18 mouse cellular contexts compared by ENCODE assay signal in the genomic region with DNA sequence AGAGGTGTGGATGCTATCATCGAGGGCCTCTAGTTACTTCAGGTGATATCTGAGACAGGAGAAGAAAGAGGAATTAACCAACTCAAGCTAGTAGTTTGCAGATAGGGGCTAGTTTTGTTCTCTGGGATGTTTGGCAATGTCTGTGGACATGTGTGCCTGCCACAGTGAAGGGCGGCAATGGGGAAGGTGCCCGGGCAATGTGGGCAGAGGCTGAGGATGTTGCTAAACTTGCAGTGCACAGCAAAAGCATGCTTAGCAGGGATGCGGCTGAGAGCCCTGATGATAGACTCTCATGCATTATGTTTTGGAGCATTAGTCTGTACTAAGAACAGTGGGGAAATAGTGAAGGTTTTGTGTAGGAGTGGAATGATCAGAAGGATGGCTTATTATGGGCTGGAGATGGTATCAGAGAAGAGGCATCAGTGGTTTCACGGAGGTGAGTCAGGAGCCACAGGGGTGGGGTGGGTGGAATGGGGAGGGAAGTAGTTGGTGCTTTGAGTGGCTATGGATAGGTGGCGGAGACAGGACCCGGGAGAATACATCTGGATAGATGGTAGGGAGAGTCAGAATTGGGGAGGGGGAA. TPM values are rescaled to one million over a fixed set of nuclear protein-coding genes. Genes with fewer than 3 reads are reported as not detected.
DNase-seq lines count a peak whose midpoint lies in the region; ATAC-seq and TF ChIP-seq lines count a peak whose summit lies in the region.
"Had no signal": no experiment of that assay in that cellular context is flagged by ENCODE, and none has a peak within 500 bp of the region (broad histone marks: within the 10 kb centered on the region; RNA-seq: fewer than 3 reads in every experiment).

No protein-coding gene starts in this region.

- intact Hi-C loops in heart, postnatal 25 days (cut with DNase I) = no loop called here

- DNase-seq in heart, postnatal 25 days (ENCODE audit: low spot score) = no peak
- peak; percentile 42 for DNase-seq in lung, postnatal 25 days (ENCODE audit: low spot score)
- DNase-seq in lung, adult 2 months = no peak
- DNase-seq in frontal cortex, postnatal 25 days (ENCODE audit: low spot score in 2 of 2) = no peak
- DNase-seq: gastrocnemius, postnatal 10 days; kidney, adult 11 months; right cerebral cortex, postnatal 25 days; thymus, postnatal 25 days had no signal

- H3K36me3 ChIP-seq in heart, embryonic 13.5 days = peaks cover 23% of the 10 kb centered on the region
- H3K36me3 ChIP-seq in kidney, embryonic 15.5 days = no peaks in the 10 kb centered on the region; the same call in 1 of the 2 replicates
- H3K36me3 ChIP-seq: stomach, embryonic 15.5 days had no signal

- peaks cover 65% of the 10 kb centered on the region for H3K4me1 ChIP-seq in heart, embryonic 13.5 days
- peaks cover 32% of the 10 kb centered on the region for H3K4me1 ChIP-seq in lung, adult 2 months (ENCODE audit: control insufficient read depth, insufficient read depth, low read length)
- H3K4me1 ChIP-seq in kidney, embryonic 15.5 days = peaks cover 25% of the 10 kb centered on the region
- H3K4me1 ChIP-seq: hindbrain, embryonic 10.5 days had no signal

- TF ChIP-seq CTCF in lung, adult 2 months (IDR thresholded peaks at IDR 0.05; ENCODE audit: insufficient read depth, low read length) = no peak

- WGBS in heart, embryonic 13.5 days = 81% methylated on average over 7 of the region's 7 CpGs
- WGBS in lung, adult 2 months = 65% methylated on average over 7 of the region's 7 CpGs
- 88% methylated on average over 7 of the region's 7 CpGs for WGBS in kidney, embryonic 15.5 days

- H3K9ac ChIP-seq in heart, embryonic 13.5 days = 0 out of 2 replicates have a peak overlapping the region, but pooled peaks have one; percentile 33
- H3K9ac ChIP-seq in kidney, embryonic 15.5 days = no peak overlapping the region
- H3K9ac ChIP-seq: embryonic facial prominence, embryonic 15.5 days; forebrain, embryonic 13.5 days; lung, embryonic 15.5 days; stomach, embryonic 15.5 days had no signal

- no peak overlapping the region for H3K4me3 ChIP-seq in heart, embryonic 13.5 days
- no peak overlapping the region for H3K4me3 ChIP-seq in lung, adult 2 months (replicated peaks; ENCODE audit: extremely low read depth, low read depth, low read length)
- no peak overlapping the region for H3K4me3 ChIP-seq in kidney, embryonic 15.5 days (replicated peaks)
- H3K4me3 ChIP-seq: embryonic facial prominence, embryonic 15.5 days; forebrain, embryonic 13.5 days; hindbrain, embryonic 10.5 days; lung, embryonic 15.5 days; stomach, embryonic 15.5 days had no signal

- H3K9me3 ChIP-seq in heart, embryonic 13.5 days = no peaks in the 10 kb centered on the region
- no peaks in the 10 kb centered on the region for H3K9me3 ChIP-seq in kidney, embryonic 15.5 days (replicated peaks)
- H3K9me3 ChIP-seq: embryonic facial prominence, embryonic 15.5 days; forebrain, embryonic 13.5 days; hindbrain, embryonic 10.5 days; lung, embryonic 15.5 days; stomach, embryonic 15.5 days had no signal

- H3K4me2 ChIP-seq in heart, embryonic 13.5 days = no peak overlapping the region
- H3K4me2 ChIP-seq in kidney, embryonic 15.5 days = no peak overlapping the region
- H3K4me2 ChIP-seq: embryonic facial prominence, embryonic 15.5 days; forebrain, embryonic 13.5 days; lung, embryonic 15.5 days; stomach, embryonic 15.5 days had no signal

- TF ChIP-seq POLR2A in lung, adult 2 months (IDR thresholded peaks at IDR 0.05; ENCODE audit: borderline replicate concordance, extremely low read depth, low read depth, low read length) = no peak

- ATAC-seq in heart, embryonic 13.5 days (ENCODE audit: extremely low read depth, insufficient number of reproducible peaks, low FRiP score, low TSS enrichment) = no peak
- peak; percentile 44 to 66; a peak in 2 of 4 replicates for ATAC-seq in hematopoietic stem cell, adult 5-6 weeks (replicated peaks in 1 of 2; ENCODE audit: insufficient read depth in 1 of 2, low FRiP score in 2 of 2, low TSS enrichment in 1 of 2, low read depth in 1 of 2, poor library complexity in 2 of 2, severe bottlenecking in 2 of 2)
- peak; percentile 46; the same call in 1 of the 2 replicates for ATAC-seq in neutrophil, adult 5-6 weeks (ENCODE audit: extremely low read depth, insufficient number of reproducible peaks, low FRiP score, poor library complexity, severe bottlenecking)
- ATAC-seq in kidney, embryonic 15.5 days (replicated peaks; ENCODE audit: low FRiP score) = no peak
- ATAC-seq: forebrain, embryonic 13.5 days; Patski had no signal

- H3K27ac ChIP-seq in heart, embryonic 13.5 days (replicated peaks) = peak overlapping the region; percentile 24; the same call in 1 of the 2 replicates
- H3K27ac ChIP-seq in kidney, embryonic 15.5 days = no peak overlapping the region
- H3K27ac ChIP-seq: embryonic facial prominence, embryonic 15.5 days; forebrain, embryonic 13.5 days; hindbrain, embryonic 10.5 days; lung, embryonic 15.5 days; stomach, embryonic 15.5 days had no signal

- no peaks in the 10 kb centered on the region for H3K27me3 ChIP-seq in heart, embryonic 13.5 days (replicated peaks)
- H3K27me3 ChIP-seq in kidney, embryonic 15.5 days = no peaks in the 10 kb centered on the region
- H3K27me3 ChIP-seq: embryonic facial prominence, embryonic 15.5 days; forebrain, embryonic 13.5 days; lung, embryonic 15.5 days; Patski; stomach, embryonic 15.5 days had no signal

RNA-seq across cellular contexts. Expression of gene Lrrfip2, which starts 28.9 kb away (rescaled TPM):
- polyA plus RNA-seq in heart, embryonic 13.5 days (2015; fragmentation: Nextera tagmentation; extraction: Ambion mirVana) = 53.0 and 56.4 TPM in 2 replicates
- 10 to 100 TPM; 82.4 to 91.7 TPM for total RNA-seq in heart, postnatal 25 days (2021)
- 19.8 and 22.3 TPM in 2 replicates for polyA plus RNA-seq in lung, adult 2 months (2012; rRNA removed)
- 65.7 and 103 TPM in 2 replicates for total RNA-seq in hematopoietic stem cell, adult 5-6 weeks (2017)
- 95.8 and 97.4 TPM in 2 replicates for total RNA-seq in neutrophil, adult 5-6 weeks (2017)
- 35.9 and 37.9 TPM in 2 replicates for polyA plus RNA-seq in kidney, embryonic 15.5 days (2015; fragmentation: Nextera tagmentation; extraction: Ambion mirVana)

Comparison
In these comparisons a context has a peak if more than half of its experiments do, and no peak if none do; other contexts are left out.
1. ATAC-seq: peak in hematopoietic stem cell, adult 5-6 weeks (2 of 2) and neutrophil, adult 5-6 weeks (single experiment); none in heart, embryonic 13.5 days (single experiment) and kidney, embryonic 15.5 days (single experiment).